Mouse (Mus musculus) layer of hippocampus, adult 18-20 months (tissue): ENCODE data around the gene Wdr24. TPM values are rescaled to one million over a fixed set of nuclear protein-coding genes. Genes with fewer than 3 reads are reported as not detected.
A peak's percentile ranks its signal among the peaks of the same experiment; 100 is the strongest.
"Not testable (repeated sequence)": the region's sequence is repeated elsewhere in the genome, so short reads cannot be mapped to it uniquely, and the experiment has no call there.

ENCODE experiments used
- DNase-seq, 2 experiments: peaks; one replicate each; pipeline ENCODE4 v3.0.0; 2022; ENCODE audit warnings: low spot score in 2 of 2
- total RNA-seq, 2 experiments: library from RNA; stranded (reverse); gene quantifications; 2 replicates each; pipeline ENCODE4 v1.2.3; 2021

The Wdr24 gene
- total RNA-seq, 2 experiments from 2014 or later: 22.6 to 26.4 TPM

- no peak for DNase-seq
Measured at GRCm38 (mm10) chr17:25806507-25806906, 16.9 kb upstream of the Wdr24 start.

GRCm38 (mm10) chr17:25807452-25807851, 16.0 kb upstream of the Wdr24 start:
- DNase-seq: not testable (repeated sequence)

GRCm38 (mm10) chr17:25808028-25808427, 15.4 kb upstream of the Wdr24 start:
- no peak for DNase-seq

GRCm38 (mm10) chr17:25808789-25809605, 14.4 kb upstream of the Wdr24 start, which contains the start of gene Fbxl16:
Gene Fbxl16, plus strand, starts transcription at chr17:25809085.
- DNase-seq: peak; percentile 91 to 94

- no peak for DNase-seq
Measured at GRCm38 (mm10) chr17:25809606-25810340, 13.7 kb upstream of the Wdr24 start.

- DNase-seq: no peak
Measured at GRCm38 (mm10) chr17:25810890-25811289, 12.5 kb upstream of the Wdr24 start.

GRCm38 (mm10) chr17:25813471-25813870, 10.0 kb upstream of the Wdr24 start:
- peak; percentile 86 to 88 for DNase-seq

GRCm38 (mm10) chr17:25817662-25818061, 5.8 kb upstream of the Wdr24 start:
- no peak for DNase-seq

- DNase-seq: no peak
Measured at GRCm38 (mm10) chr17:25818851-25819780, 4.3 kb upstream of the Wdr24 start.

GRCm38 (mm10) chr17:25824362-25825142, 1.1 kb downstream of the Wdr24 start:
- DNase-seq: no peak

- no peak for DNase-seq
Measured at GRCm38 (mm10) chr17:25825311-25825710, 1.9 kb downstream of the Wdr24 start.

- DNase-seq: no peak
Measured at GRCm38 (mm10) chr17:25825984-25826570, 2.6 kb downstream of the Wdr24 start.

- DNase-seq: no peak
Measured at GRCm38 (mm10) chr17:25827011-25827410, 3.6 kb downstream of the Wdr24 start.

GRCm38 (mm10) chr17:25827546-25828222, 4.3 kb downstream of the Wdr24 start:
- no peak for DNase-seq

- no peak for DNase-seq
Measured at GRCm38 (mm10) chr17:25828223-25828594, 4.8 kb downstream of the Wdr24 start.

- DNase-seq: peak; percentile 73 to 92
Measured at GRCm38 (mm10) chr17:25828712-25829557, 5.5 kb downstream of the Wdr24 start, which contains the start of gene Jmjd8. Gene Jmjd8, plus strand, starts transcription at chr17:25828867.

GRCm38 (mm10) chr17:25829558-25830017, 6.2 kb downstream of the Wdr24 start:
- no peak for DNase-seq

- no peak for DNase-seq
Measured at GRCm38 (mm10) chr17:25830200-25830753, 6.8 kb downstream of the Wdr24 start.
